Mouse (Mus musculus) CH12.LX (cell line): ENCODE results near the gene Rasgrp3. TPM values are rescaled to one million over a fixed set of nuclear protein-coding genes. Genes with fewer than 3 reads are reported as not detected.
A peak's percentile ranks its signal among the peaks of the same experiment; 100 is the strongest.

ENCODE experiments used
- DNase-seq: peaks from one replicate; pipeline ENCODE4 v3.0.0-alpha.2; 2013; ENCODE audit errors: extremely low read depth
- H3K27ac ChIP-seq: 2 replicates; pipeline ENCODE4 v1.5.1; 2012; ENCODE audit warnings: low read depth, mild to moderate bottlenecking, control low read depth, moderate library complexity; ENCODE audit not compliant: insufficient read depth
- H3K27me3 ChIP-seq: replicated peaks from 2 replicates; pipeline ENCODE3; 2012; ENCODE audit warnings: inconsistent platforms
- H3K36me3 ChIP-seq, 2 experiments: replicated peaks in 1 of 2; 2 replicates each; pipeline versions ENCODE3 to v1.6.1; 2012; ENCODE audit warnings: inconsistent platforms in 1 of 2, low read length in 1 of 2, mild to moderate bottlenecking in 1 of 2, mixed read lengths in 1 of 2, moderate library complexity in 1 of 2; ENCODE audit not compliant: control insufficient read depth in 1 of 2, insufficient read depth in 1 of 2
- H3K4me1 ChIP-seq, 2 experiments: 2 replicates each; pipeline ENCODE4 v1.6.1; 2012; ENCODE audit warnings: inconsistent platforms in 1 of 2, moderate library complexity in 1 of 2; ENCODE audit not compliant: insufficient read depth in 2 of 2, control insufficient read depth in 1 of 2
- H3K4me2 ChIP-seq: 2 replicates; pipeline ENCODE4 v1.6.1; 2012; ENCODE audit warnings: low read depth, mild to moderate bottlenecking, control low read depth; ENCODE audit not compliant: poor library complexity, insufficient read depth, severe bottlenecking
- H3K4me3 ChIP-seq, 3 experiments: fragments of 150-350 bp in 1 of 3; sonication (generic) in 1 of 3; replicated peaks in 1 of 3; 2 replicates each; pipeline versions ENCODE3 to v1.5.1; 2011 to 2012; ENCODE audit warnings: low read depth in 2 of 3, low read length in 2 of 3, mild to moderate bottlenecking in 2 of 3, moderate library complexity in 2 of 3, control low read depth in 1 of 3, improper control_type of control experiment in 1 of 3, inconsistent platforms in 1 of 3, mixed read lengths in 1 of 3; ENCODE audit not compliant: poor library complexity in 1 of 3
- H3K79me2 ChIP-seq: replicated peaks from 2 replicates; pipeline ENCODE4 v1.6.1; 2012; ENCODE audit warnings: mild to moderate bottlenecking, moderate library complexity; ENCODE audit not compliant: control insufficient read depth, poor library complexity, insufficient read depth, severe bottlenecking; ENCODE audit errors: extremely low read depth
- H3K9ac ChIP-seq: 2 replicates; pipeline ENCODE4 v1.6.1; 2012; ENCODE audit warnings: low read depth, mild to moderate bottlenecking, control low read depth, moderate library complexity; ENCODE audit not compliant: insufficient read depth
- H3K9me3 ChIP-seq: replicated peaks from 2 replicates; pipeline ENCODE3; 2012; ENCODE audit warnings: low read length, inconsistent platforms, mixed read lengths
- CHD1 ChIP-seq: IDR thresholded peaks from 2 replicates; pipeline ENCODE4 v1.6.1; 2012; ENCODE audit warnings: low read depth, low read length, improper control_type of control experiment, inconsistent platforms
- CHD2 ChIP-seq: IDR thresholded peaks from 2 replicates; pipeline ENCODE4 v1.6.1; 2011; ENCODE audit warnings: low read length, improper control_type of control experiment
- ELF1 ChIP-seq: IDR thresholded peaks from 2 replicates; pipeline ENCODE4 v1.6.1; 2014; ENCODE audit warnings: low read depth, mild to moderate bottlenecking, inconsistent platforms, low read length, improper control_type of control experiment
- EP300 ChIP-seq: IDR thresholded peaks from 2 replicates; pipeline ENCODE4 v1.6.1; 2011; ENCODE audit warnings: low read length, improper control_type of control experiment
- ETS1 ChIP-seq: conservative IDR thresholded peaks from 2 replicates; pipeline ENCODE4 v1.6.1; 2012; ENCODE audit warnings: low read depth, mild to moderate bottlenecking, inconsistent platforms, low read length, improper control_type of control experiment, moderate library complexity
- GABPA ChIP-seq: IDR thresholded peaks from 2 replicates; pipeline ENCODE4 v1.6.1; 2012; ENCODE audit warnings: low read depth, low read length, improper control_type of control experiment, inconsistent platforms; ENCODE audit not compliant: insufficient replicate concordance
- HCFC1 ChIP-seq: IDR thresholded peaks from 2 replicates; pipeline ENCODE4 v1.6.1; 2012; ENCODE audit warnings: low read depth, mild to moderate bottlenecking, inconsistent platforms, low read length, improper control_type of control experiment
- IRF4 ChIP-seq: IDR thresholded peaks from 2 replicates; pipeline ENCODE4 v1.6.1; 2014; ENCODE audit warnings: low read depth, mild to moderate bottlenecking, inconsistent platforms, low read length, improper control_type of control experiment
- JUND ChIP-seq: conservative IDR thresholded peaks from 2 replicates; pipeline ENCODE4 v1.6.1; 2011; ENCODE audit warnings: low read depth, low read length, improper control_type of control experiment
- MYC ChIP-seq: IDR thresholded peaks from 2 replicates; pipeline ENCODE4 v1.6.1; 2011; ENCODE audit warnings: low read depth, mild to moderate bottlenecking, improper control_type of control experiment, low read length
- NRF1 ChIP-seq: IDR thresholded peaks from 2 replicates; pipeline ENCODE4 v1.6.1; 2014; ENCODE audit warnings: low read depth, mild to moderate bottlenecking, inconsistent platforms, low read length, improper control_type of control experiment, moderate library complexity
- POLR2AphosphoS2 ChIP-seq: IDR thresholded peaks from 2 replicates; pipeline ENCODE4 v1.6.1; 2011; ENCODE audit warnings: low read depth, low read length, improper control_type of control experiment
- SMC3 ChIP-seq: IDR thresholded peaks from 2 replicates; pipeline ENCODE4 v1.6.1; 2011; ENCODE audit warnings: low read depth, low read length, improper control_type of control experiment
- TCF12 ChIP-seq: IDR thresholded peaks from 2 replicates; pipeline ENCODE4 v1.6.1; 2014; ENCODE audit warnings: low read depth, mild to moderate bottlenecking, inconsistent platforms, low read length, improper control_type of control experiment
- USF1 ChIP-seq: IDR thresholded peaks from 2 replicates; pipeline ENCODE4 v1.6.1; 2014; ENCODE audit warnings: low read depth, mild to moderate bottlenecking, inconsistent platforms, low read length, improper control_type of control experiment
- ZKSCAN1 ChIP-seq: IDR thresholded peaks from 2 replicates; pipeline ENCODE4 v1.6.1; 2012; ENCODE audit warnings: low read depth, inconsistent platforms, low read length, improper control_type of control experiment, borderline replicate concordance
- dilution Hi-C: fragments of 300-500 bp; cut with MboI; formaldehyde crosslinking; loops from 2 replicates; pipeline ENCODE4 v1.14.3; 2020; ENCODE audit warnings: low sequenced_read_pairs; ENCODE audit not compliant: extremely low pct_unique_long_range_greater_than_20kb, extremely low pct_ligation_motif_present
- in situ Hi-C: fragments of 300-500 bp; cut with MboI; formaldehyde crosslinking; loops from 3 replicates; pipeline ENCODE4 v1.14.3; 2019; ENCODE audit warnings: low sequenced_read_pairs, low pct_ligation_motif_present, low pct_unique_long_range_greater_than_20kb, mixed read lengths
- polyA plus RNA-seq: library from polyadenylated mRNA; unstranded; fragments of >175 nt; gene quantifications from 2 replicates; pipeline ENCODE4 v1.2.1, GENCODE M21; 2012; ENCODE audit warnings: low read depth; ENCODE audit not compliant: insufficient read length
- total RNA-seq, 2 experiments: library from RNA; depleted of rRNA; stranded (reverse); fragments of 300-350 nt in 1 of 2; fragments of >200 nt in 1 of 2; gene quantifications; 2 replicates each; pipeline ENCODE4 v1.2.3; 2012 to 2014

Rasgrp3 gene
- total and polyA plus RNA-seq, 3 experiments: 79.6 to 164 (median 161) TPM

DNA sequence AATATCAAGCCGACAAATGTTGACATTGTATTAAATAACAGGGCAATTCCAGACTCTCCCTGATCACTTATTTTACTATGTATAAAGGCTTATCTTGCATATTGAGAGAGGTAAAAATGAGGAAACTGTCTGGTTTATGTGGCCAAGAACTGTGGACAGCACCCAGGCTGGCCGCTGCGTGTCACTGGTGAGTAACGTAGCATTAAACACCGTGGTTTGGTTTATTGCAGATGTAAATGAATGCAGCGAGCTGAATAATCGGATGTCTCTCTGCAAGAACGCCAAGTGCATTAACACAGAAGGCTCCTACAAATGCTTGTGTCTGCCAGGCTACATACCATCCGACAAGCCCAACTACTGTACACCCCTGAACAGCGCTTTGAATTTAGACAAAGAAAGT lies 45.6 kb upstream of the Rasgrp3 start:
- H3K36me3 ChIP-seq: peaks cover 0 to 6% of the 10 kb centered on the region in 2 experiments
- DNase-seq: no peak
- H3K9ac ChIP-seq: no peak overlapping the region
- H3K4me3 ChIP-seq: no peak overlapping the region
- no peaks in the 10 kb centered on the region for H3K27me3 ChIP-seq
- peaks cover 10 to 33% of the 10 kb centered on the region in 2 experiments; a peak in 3 of 4 replicates for H3K4me1 ChIP-seq
- in situ Hi-C loops (loop anchor here (25.0 kb wide), 1 partner anchor 578 kb away; no protein-coding TSS in a partner anchor), dilution Hi-C loops (no loop called here)
- no peaks in the 10 kb centered on the region for H3K79me2 ChIP-seq
- no peak overlapping the region for H3K27ac ChIP-seq
- no peak for TF ChIP-seq POLR2AphosphoS2
- no peak for TF ChIP-seq CHD2
- TF ChIP-seq ETS1: no peak
- no peak for TF ChIP-seq IRF4
- no peak for TF ChIP-seq JUND
- TF ChIP-seq CHD1: no peak
- no peak for TF ChIP-seq NRF1
- TF ChIP-seq MYC: no peak
- TF ChIP-seq SMC3: no peak
- TF ChIP-seq USF1: no peak
- TF ChIP-seq GABPA: no peak
- TF ChIP-seq ELF1: no peak
- H3K9me3 ChIP-seq: peaks cover 6% of the 10 kb centered on the region
- H3K4me2 ChIP-seq: no peak overlapping the region

DNA sequence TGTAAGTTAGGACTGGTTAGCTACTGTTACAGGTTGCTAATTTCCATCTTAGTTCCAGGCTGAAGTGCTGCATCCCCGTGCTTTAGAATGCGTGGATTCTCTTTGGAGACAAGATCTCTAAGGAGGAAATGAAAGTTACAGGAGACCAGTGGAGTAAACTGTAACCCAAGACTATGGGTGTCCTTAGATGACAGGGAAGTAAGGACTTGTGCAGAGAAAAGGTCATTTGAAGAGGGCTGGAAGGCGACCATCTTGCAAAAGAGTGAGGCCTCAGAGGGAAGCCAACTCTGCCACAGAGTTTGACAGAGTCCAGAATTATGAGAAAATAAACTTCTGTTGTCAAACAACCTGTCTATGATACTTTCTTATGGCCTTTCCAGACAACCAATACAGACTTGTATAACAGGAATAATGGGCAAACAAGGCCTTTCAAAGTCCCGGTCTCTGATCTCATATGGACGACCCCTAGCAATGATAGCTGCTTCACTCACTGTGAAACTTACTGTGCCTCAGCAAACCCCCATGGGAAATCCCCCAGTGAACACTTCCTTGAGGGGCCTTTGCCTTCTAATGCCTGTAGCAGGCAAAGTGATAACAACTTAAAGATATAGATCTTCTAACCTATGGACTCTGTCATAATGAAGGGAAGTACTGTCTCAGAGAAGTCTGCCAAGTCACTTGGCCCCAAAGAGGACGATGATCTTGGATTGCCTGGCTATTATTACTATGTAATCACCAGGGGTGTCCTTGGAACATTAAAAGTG lies 44.1 kb upstream of the Rasgrp3 start:
- dilution Hi-C loops (no loop called here), in situ Hi-C loops (loop anchor here (25.0 kb wide), 1 partner anchor 579 kb away; no protein-coding TSS in a partner anchor)
- H3K27me3 ChIP-seq: no peaks in the 10 kb centered on the region
- peak; percentile 59 for DNase-seq
- peak overlapping the region; percentile 31; the same call in 1 of the 2 replicates for H3K27ac ChIP-seq
- H3K4me1 ChIP-seq: peaks cover 10 to 30% of the 10 kb centered on the region in 2 experiments; a peak in 3 of 4 replicates
- peaks cover 0 to 6% of the 10 kb centered on the region in 2 experiments for H3K36me3 ChIP-seq
- no peak overlapping the region for H3K4me3 ChIP-seq
- TF ChIP-seq EP300 (peak; percentile 52), HCFC1 (0 out of 2 replicates have a peak, but pooled peaks have one; percentile 29), IRF4 (peak; percentile 52; the same call in 1 of the 2 replicates), ELF1 (no peak), ZKSCAN1 (no peak), TCF12 (peak; percentile 30; the same call in 1 of the 2 replicates)
- H3K9me3 ChIP-seq: peaks cover 6% of the 10 kb centered on the region
- H3K79me2 ChIP-seq: no peaks in the 10 kb centered on the region
- H3K4me2 ChIP-seq: peak overlapping the region; percentile 75
- H3K9ac ChIP-seq: peak overlapping the region; percentile 14; the same call in 1 of the 2 replicates
